Mouse (Mus musculus) liver, adult 2 months (tissue): ENCODE measurements at regions not wholly inside any gene's neighbourhood (a gene's known extent, or its start where the extent isn't known, plus 50 kb on each side); places are given as distances from the start of the nearest gene placed in this dataset.

Source experiments
- DNase-seq: peaks from one replicate; pipeline ENCODE4 v3.0.0-alpha.2; 2011; ENCODE audit warnings: low read depth, low spot score; ENCODE audit errors: extremely low read depth
- H3K27ac ChIP-seq: fragments of 200-500 bp; replicated peaks from 2 replicates; pipeline ENCODE4 v1.5.1; 2012; ENCODE audit warnings: low read depth, mild to moderate bottlenecking, control low read depth, inconsistent platforms, low read length; ENCODE audit not compliant: insufficient read depth
- H3K27me3 ChIP-seq: fragments of 200-500 bp; 2 replicates; pipeline ENCODE4 v1.6.1; 2012; ENCODE audit warnings: mild to moderate bottlenecking, moderate library complexity, low read length, inconsistent platforms; ENCODE audit not compliant: control insufficient read depth, insufficient read depth
- H3K36me3 ChIP-seq: fragments of 200-500 bp; 2 replicates; pipeline ENCODE4 v1.6.1; 2012; ENCODE audit warnings: low read length, inconsistent platforms; ENCODE audit not compliant: control insufficient read depth, insufficient read depth
- H3K4me1 ChIP-seq: fragments of 200-500 bp; 2 replicates; pipeline ENCODE4 v1.6.1; 2011; ENCODE audit warnings: low read length; ENCODE audit not compliant: control insufficient read depth, insufficient read depth
- H3K4me3 ChIP-seq: fragments of 200-500 bp; 2 replicates; pipeline ENCODE4 v1.5.1; 2011; ENCODE audit warnings: low read depth, mild to moderate bottlenecking, control low read depth, low read length, moderate library complexity; ENCODE audit not compliant: insufficient read depth
- H3K79me2 ChIP-seq: fragments of 200-500 bp; 2 replicates; pipeline ENCODE4 v1.6.1; 2012; ENCODE audit warnings: inconsistent platforms, mild to moderate bottlenecking, low read length, moderate library complexity; ENCODE audit not compliant: control insufficient read depth, insufficient read depth
- H3K9ac ChIP-seq: fragments of 200-500 bp; 2 replicates; pipeline ENCODE4 v1.6.1; 2012; ENCODE audit warnings: low read depth, mild to moderate bottlenecking, control low read depth, inconsistent platforms, low read length
- CTCF ChIP-seq: fragments of 200-500 bp; IDR thresholded peaks from 2 replicates; pipeline ENCODE4 v1.5.1; 2011; ENCODE audit warnings: low read depth, low read length, control low read depth
- POLR2A ChIP-seq: fragments of 200-500 bp; IDR thresholded peaks from 2 replicates; pipeline ENCODE4 v1.6.1; 2011; ENCODE audit warnings: low read length, control low read depth; ENCODE audit not compliant: insufficient read depth; ENCODE audit errors: extremely low read depth
- WGBS: fragments of 180-500 bp; shearing (Covaris S2); methylation state at CpG from one replicate; pipeline ENCODE4 v1.1.7; 2018; 5-methylcytosine and 5-hydroxymethylcytosine counted together

- H3K9ac ChIP-seq: no peak overlapping the region
- H3K79me2 ChIP-seq: no peaks in the 10 kb centered on the region
- no peak for TF ChIP-seq CTCF
- no peak for TF ChIP-seq POLR2A
- H3K36me3 ChIP-seq: no peaks in the 10 kb centered on the region
- DNase-seq: no peak
- no peak overlapping the region for H3K27ac ChIP-seq
- H3K4me3 ChIP-seq: no peak overlapping the region
- H3K27me3 ChIP-seq: no peaks in the 10 kb centered on the region
- peaks cover 7% of the 10 kb centered on the region; the same call in 1 of the 2 replicates for H3K4me1 ChIP-seq
- 88% methylated on average over 4 of the region's 4 CpGs for WGBS
These were observed 105.3 kb upstream of the Kitl start for GRCm38 (mm10) chr10:99910011-99910723.

GRCm38 (mm10) chr10:99908044-99908443, 107.4 kb upstream of the Kitl start:
- no peaks in the 10 kb centered on the region for H3K79me2 ChIP-seq
- WGBS: 94% methylated on average over 4 of the region's 4 CpGs
- TF ChIP-seq POLR2A (no peak), CTCF (no peak)
- H3K4me3 ChIP-seq: no peak overlapping the region
- peaks cover 4% of the 10 kb centered on the region; the same call in 1 of the 2 replicates for H3K4me1 ChIP-seq
- no peak overlapping the region for H3K9ac ChIP-seq
- DNase-seq: no peak
- no peak overlapping the region for H3K27ac ChIP-seq
- no peaks in the 10 kb centered on the region for H3K36me3 ChIP-seq
- H3K27me3 ChIP-seq: no peaks in the 10 kb centered on the region

GRCm38 (mm10) chr10:99906778-99907435, 108.5 kb upstream of the Kitl start:
- Histone ChIP-seq H3K79me2 (no peaks in the 10 kb centered on the region), H3K9ac (no peak overlapping the region), H3K4me1 (no peaks in the 10 kb centered on the region), H3K36me3 (no peaks in the 10 kb centered on the region), H3K4me3 (no peak overlapping the region), H3K27me3 (no peaks in the 10 kb centered on the region), H3K27ac (no peak overlapping the region)
- DNase-seq: no peak
- 93% methylated on average over 6 of the region's 6 CpGs for WGBS
- TF ChIP-seq POLR2A (no peak), CTCF (no peak)

- H3K27me3 ChIP-seq: no peaks in the 10 kb centered on the region
- H3K4me1 ChIP-seq: no peaks in the 10 kb centered on the region
- TF ChIP-seq POLR2A (no peak), CTCF (no peak)
- H3K79me2 ChIP-seq: no peaks in the 10 kb centered on the region
- no peak overlapping the region for H3K27ac ChIP-seq
- H3K36me3 ChIP-seq: no peaks in the 10 kb centered on the region
- no peak overlapping the region for H3K9ac ChIP-seq
- no peak for DNase-seq
- 62% methylated on average over 9 of the region's 9 CpGs for WGBS
- no peak overlapping the region for H3K4me3 ChIP-seq
These were observed 112.9 kb upstream of the Kitl start for GRCm38 (mm10) chr10:99902280-99903231.

GRCm38 (mm10) chr10:99900955-99901835, 114.2 kb upstream of the Kitl start:
- no peak for DNase-seq
- H3K36me3 ChIP-seq: no peaks in the 10 kb centered on the region
- no peaks in the 10 kb centered on the region for H3K27me3 ChIP-seq
- no peak overlapping the region for H3K4me3 ChIP-seq
- H3K79me2 ChIP-seq: no peaks in the 10 kb centered on the region
- TF ChIP-seq CTCF: no peak
- no peak for TF ChIP-seq POLR2A
- no peak overlapping the region for H3K27ac ChIP-seq
- 91% methylated on average over 8 of the region's 8 CpGs for WGBS
- no peaks in the 10 kb centered on the region for H3K4me1 ChIP-seq
- no peak overlapping the region for H3K9ac ChIP-seq
